Mouse (Mus musculus): ENCODE data around the gene Zfp628. TPM values are rescaled to one million over a fixed set of nuclear protein-coding genes. Genes with fewer than 3 reads are reported as not detected.

Zfp628 gene
- polyA plus RNA-seq, 1 experiment from 2014 or later: 3.9 TPM

DNA sequence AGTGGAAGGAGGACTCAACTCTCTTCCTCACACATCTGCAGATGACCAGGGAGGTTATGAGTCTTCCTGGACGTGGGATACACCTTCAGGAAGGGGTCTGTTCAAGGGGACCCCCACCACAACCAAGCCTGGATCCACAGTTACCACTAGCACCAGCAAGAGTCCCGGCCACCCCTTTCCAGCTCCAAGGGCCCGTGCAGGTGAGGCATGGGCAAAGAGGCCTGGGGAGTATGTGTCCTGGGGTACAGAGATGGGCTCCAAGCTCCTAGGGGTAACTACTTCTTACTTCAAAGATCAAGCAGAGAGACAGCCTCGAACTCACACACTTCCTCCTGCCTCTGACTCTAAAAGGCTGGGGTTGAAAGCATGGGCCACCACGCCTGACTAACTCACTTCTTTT, 27.7 kb downstream of the Zfp628 start:
- Histone ChIP-seq H3K9me3 (replicated peaks; ENCODE audit: low read length) (no peaks in the 10 kb centered on the region), H3K4me3 (replicated peaks; ENCODE audit: low read depth, low read length) (no peak overlapping the region), H3K36me3 (ENCODE audit: insufficient read depth, low read length) (no peaks in the 10 kb centered on the region), H3K9ac (ENCODE audit: low read depth, low read length) (no peak overlapping the region), H3K27me3 (ENCODE audit: insufficient read depth, low read length) (no peaks in the 10 kb centered on the region), H3K4me1 (replicated peaks; ENCODE audit: insufficient read depth, low read length) (no peaks in the 10 kb centered on the region), H3K4me2 (ENCODE audit: low read length) (no peak overlapping the region), H3K27ac (no peak overlapping the region)
- ATAC-seq (replicated peaks; ENCODE audit: low FRiP score, low read depth) (no peak), DNase-seq (ENCODE audit: low spot score) (no peak)
- WGBS: 57% methylated on average over 5 of the region's 5 CpGs
- TF ChIP-seq CTCF (IDR thresholded peaks at IDR 0.05; ENCODE audit: low read depth): no peak

DNA sequence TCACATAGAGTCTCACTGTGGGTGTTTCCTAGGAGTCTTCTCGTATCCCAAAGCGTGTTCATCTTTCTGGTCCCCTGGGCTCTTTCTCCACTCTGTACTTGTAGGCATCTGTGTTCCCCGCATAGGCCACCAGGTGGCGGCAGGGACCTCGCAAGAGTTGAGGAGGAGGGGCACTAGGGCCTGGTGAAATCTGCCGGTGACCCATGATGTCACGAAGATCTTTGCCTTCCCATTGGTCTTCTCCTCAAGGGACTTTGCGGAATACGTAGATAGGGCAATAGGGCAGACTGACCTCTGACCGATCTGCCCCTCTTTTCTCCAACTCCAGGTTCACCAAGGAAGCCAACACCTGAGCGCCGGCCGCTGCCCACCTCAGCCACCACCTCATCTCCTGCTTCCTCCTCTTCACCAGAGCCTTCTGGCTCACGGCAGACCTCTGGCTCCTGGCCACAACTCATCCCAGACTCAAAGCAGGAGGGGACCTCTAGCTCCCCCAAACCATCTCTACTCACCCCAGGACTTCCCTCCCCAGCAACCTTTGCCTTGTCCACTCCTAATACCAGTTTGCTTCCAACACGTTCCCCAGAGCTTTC, 28.3 kb downstream of the Zfp628 start:
- Histone ChIP-seq H3K27me3 (ENCODE audit: insufficient read depth, low read length) (no peaks in the 10 kb centered on the region), H3K4me2 (ENCODE audit: low read length) (peak overlapping the region; percentile 48), H3K9me3 (replicated peaks; ENCODE audit: low read length) (no peaks in the 10 kb centered on the region), H3K27ac (no peak overlapping the region), H3K4me1 (replicated peaks; ENCODE audit: insufficient read depth, low read length) (no peaks in the 10 kb centered on the region), H3K36me3 (ENCODE audit: insufficient read depth, low read length) (no peaks in the 10 kb centered on the region), H3K9ac (ENCODE audit: low read depth, low read length) (no peak overlapping the region), H3K4me3 (replicated peaks; ENCODE audit: low read depth, low read length) (no peak overlapping the region)
- peak; percentile 84 for ATAC-seq (replicated peaks; ENCODE audit: low FRiP score, low read depth)
- TF ChIP-seq CTCF (IDR thresholded peaks at IDR 0.05; ENCODE audit: low read depth): peak; percentile 99
- DNase-seq (ENCODE audit: low spot score): peak; percentile 95
- 18% methylated on average over 15 of the region's 15 CpGs for WGBS

DNA sequence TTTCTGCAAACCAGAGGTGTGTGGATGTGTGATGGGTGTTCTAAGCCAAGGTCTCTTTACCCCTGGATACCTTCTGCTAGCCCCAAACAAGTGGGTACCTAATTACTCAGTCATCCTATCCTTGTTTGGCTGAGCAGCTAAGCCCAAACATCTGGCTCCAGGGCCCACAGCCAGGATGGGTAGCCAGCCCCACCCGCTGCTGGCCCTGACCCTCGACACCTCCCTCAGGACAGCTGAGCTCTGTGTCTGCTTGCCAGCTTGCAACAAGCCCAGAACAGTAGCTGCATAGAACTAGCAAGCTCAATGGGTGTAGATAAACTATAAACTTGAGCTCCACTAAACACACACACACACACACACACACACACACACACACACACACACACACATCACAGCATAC, 32.8 kb downstream of the Zfp628 start:
- no peaks in the 10 kb centered on the region for H3K27me3 ChIP-seq (ENCODE audit: insufficient read depth, low read length)

DNA sequence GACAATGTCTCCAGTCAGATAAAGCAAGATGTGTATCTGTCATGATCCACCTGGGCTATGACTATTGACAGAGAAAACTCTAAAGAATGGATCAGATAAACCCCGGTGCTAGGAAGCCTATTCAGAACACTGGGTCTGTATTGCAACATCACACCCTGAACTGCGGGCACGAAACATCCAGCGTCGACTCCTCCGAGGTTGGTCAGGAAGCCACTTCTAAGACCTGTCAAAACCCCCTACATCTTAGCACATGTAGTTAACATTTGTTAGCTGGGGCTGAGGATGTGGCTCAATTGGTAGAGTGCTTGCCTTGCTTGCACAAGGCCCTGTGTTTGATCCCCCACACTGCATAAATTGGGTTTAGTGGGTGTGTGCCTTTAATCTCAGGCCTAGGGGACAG, 33.4 kb downstream of the Zfp628 start:
- Histone ChIP-seq H3K9me3 (replicated peaks; ENCODE audit: low read length) (no peaks in the 10 kb centered on the region), H3K4me2 (ENCODE audit: low read length) (no peak overlapping the region), H3K9ac (ENCODE audit: low read depth, low read length) (no peak overlapping the region), H3K27me3 (ENCODE audit: insufficient read depth, low read length) (no peaks in the 10 kb centered on the region), H3K27ac (no peak overlapping the region), H3K4me1 (replicated peaks; ENCODE audit: insufficient read depth, low read length) (no peaks in the 10 kb centered on the region), H3K4me3 (replicated peaks; ENCODE audit: low read depth, low read length) (no peak overlapping the region), H3K36me3 (ENCODE audit: insufficient read depth, low read length) (no peaks in the 10 kb centered on the region)
- WGBS: 61% methylated on average over 6 of the region's 6 CpGs
- TF ChIP-seq CTCF (IDR thresholded peaks at IDR 0.05; ENCODE audit: low read depth): no peak
- ATAC-seq (replicated peaks; ENCODE audit: low FRiP score, low read depth): no peak
- no peak for DNase-seq (ENCODE audit: low spot score)

More for the DNA sequence above, 32.8 kb downstream of the Zfp628 start:
- WGBS: 36% methylated on average over 2 of the region's 2 CpGs
- Histone ChIP-seq H3K36me3 (ENCODE audit: insufficient read depth, low read length) (no peaks in the 10 kb centered on the region), H3K27ac (no peak overlapping the region), H3K4me3 (replicated peaks; ENCODE audit: low read depth, low read length) (no peak overlapping the region), H3K4me2 (ENCODE audit: low read length) (no peak overlapping the region), H3K9ac (ENCODE audit: low read depth, low read length) (no peak overlapping the region), H3K4me1 (replicated peaks; ENCODE audit: insufficient read depth, low read length) (no peaks in the 10 kb centered on the region), H3K9me3 (replicated peaks; ENCODE audit: low read length) (no peaks in the 10 kb centered on the region)
- DNase-seq (ENCODE audit: low spot score) (no peak), ATAC-seq (replicated peaks; ENCODE audit: low FRiP score, low read depth) (no peak)
- no peak for TF ChIP-seq CTCF (IDR thresholded peaks at IDR 0.05; ENCODE audit: low read depth)

DNA sequence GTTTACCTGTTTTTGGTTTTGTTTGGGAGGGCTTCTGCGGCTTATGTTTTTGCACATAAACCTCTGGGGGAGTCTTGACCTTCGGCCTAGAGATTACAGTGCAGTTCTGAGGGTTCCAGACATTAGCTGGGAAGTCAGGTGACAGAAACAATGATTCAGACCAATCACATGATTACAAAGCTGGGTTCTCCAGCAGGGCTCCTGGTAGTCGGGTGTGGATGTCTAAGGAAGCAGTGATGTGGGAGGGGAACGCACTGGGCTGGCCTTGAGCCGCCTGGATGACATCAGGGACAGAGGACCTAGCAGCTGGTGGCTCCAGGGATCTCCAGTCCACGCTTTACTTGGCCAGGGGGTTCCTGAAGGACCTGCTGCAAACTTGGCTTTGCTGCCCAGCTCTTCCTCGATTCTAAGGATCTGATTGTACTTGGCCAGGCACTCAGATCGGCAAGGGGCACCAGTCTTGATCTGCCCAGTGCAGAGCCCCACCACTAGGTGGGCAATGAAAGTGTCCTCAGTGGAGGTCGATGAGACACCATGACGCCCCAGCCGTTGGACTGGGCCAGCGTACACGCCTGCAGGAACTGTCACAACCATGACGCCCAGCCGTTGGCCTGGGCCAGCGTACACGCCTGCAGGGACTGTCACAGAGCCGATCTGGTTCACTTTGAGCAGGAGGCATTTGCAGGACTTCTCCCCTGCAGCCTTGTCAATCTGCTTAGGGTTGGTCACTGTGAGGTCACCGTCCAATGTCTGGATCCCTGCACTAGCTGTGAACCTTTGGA, 35.7 kb downstream of the Zfp628 start:
- H3K27ac ChIP-seq: no peak overlapping the region
- WGBS: 82% methylated on average over 19 of the region's 19 CpGs
- H3K4me2 ChIP-seq (ENCODE audit: low read length): no peak overlapping the region
- no peak overlapping the region for H3K9ac ChIP-seq (ENCODE audit: low read depth, low read length)
- no peak for DNase-seq (ENCODE audit: low spot score)
- H3K36me3 ChIP-seq (ENCODE audit: insufficient read depth, low read length): no peaks in the 10 kb centered on the region
- H3K4me3 ChIP-seq (replicated peaks; ENCODE audit: low read depth, low read length): no peak overlapping the region
- no peaks in the 10 kb centered on the region for H3K9me3 ChIP-seq (replicated peaks; ENCODE audit: low read length)
- TF ChIP-seq CTCF (IDR thresholded peaks at IDR 0.05; ENCODE audit: low read depth): no peak
- no peak for ATAC-seq (replicated peaks; ENCODE audit: low FRiP score, low read depth)
- H3K4me1 ChIP-seq (replicated peaks; ENCODE audit: insufficient read depth, low read length): no peaks in the 10 kb centered on the region
- no peaks in the 10 kb centered on the region for H3K27me3 ChIP-seq (ENCODE audit: insufficient read depth, low read length)

DNA sequence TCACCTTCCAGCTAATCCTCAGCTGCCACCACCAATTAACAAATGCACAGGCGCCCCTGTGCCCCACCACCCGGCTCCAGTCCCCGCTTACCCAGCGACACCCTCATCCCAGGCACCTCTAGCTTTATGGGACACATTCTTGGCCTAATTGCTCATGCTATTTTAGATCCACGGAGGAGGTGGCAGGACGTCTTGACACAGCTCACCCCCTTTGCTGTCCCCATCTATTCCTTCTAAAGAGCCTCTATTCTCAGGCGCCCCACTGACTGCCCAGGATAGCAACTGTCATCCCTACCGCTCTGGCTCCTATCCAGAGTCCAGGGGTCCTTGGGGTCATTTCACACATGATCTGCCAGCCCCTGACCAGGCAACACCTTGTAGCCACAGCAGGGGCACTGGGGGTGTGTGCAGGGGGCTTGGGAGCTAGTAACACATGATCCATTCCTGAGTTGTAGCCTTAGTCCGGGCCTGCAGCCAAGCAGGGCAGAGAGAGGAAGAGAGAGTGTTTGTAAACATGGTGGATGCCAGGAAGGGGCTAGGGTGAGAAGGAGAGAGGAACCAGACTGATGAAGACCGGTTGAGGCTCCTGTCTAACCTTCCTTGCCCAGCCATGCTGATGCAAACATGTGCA, 38.9 kb downstream of the Zfp628 start:
- Histone ChIP-seq H3K9ac (ENCODE audit: low read depth, low read length) (no peak overlapping the region), H3K36me3 (ENCODE audit: insufficient read depth, low read length) (no peaks in the 10 kb centered on the region), H3K4me2 (ENCODE audit: low read length) (no peak overlapping the region), H3K4me3 (replicated peaks; ENCODE audit: low read depth, low read length) (no peak overlapping the region), H3K27ac (no peak overlapping the region), H3K4me1 (replicated peaks; ENCODE audit: insufficient read depth, low read length) (no peaks in the 10 kb centered on the region), H3K27me3 (ENCODE audit: insufficient read depth, low read length) (no peaks in the 10 kb centered on the region), H3K9me3 (replicated peaks; ENCODE audit: low read length) (no peaks in the 10 kb centered on the region)
- DNase-seq (ENCODE audit: low spot score) (no peak), ATAC-seq (replicated peaks; ENCODE audit: low FRiP score, low read depth) (no peak; the same call in 1 of the 2 replicates)
- 18% methylated on average over 10 of the region's 10 CpGs for WGBS
- TF ChIP-seq CTCF (IDR thresholded peaks at IDR 0.05; ENCODE audit: low read depth): no peak

All from kidney, postnatal 0 days (tissue).